Mouse (Mus musculus) layer of hippocampus, adult 9-10 months (tissue): ENCODE results near the gene Ap3b2.
"Not testable (repeated sequence)": the region's sequence is repeated elsewhere in the genome, so short reads cannot be mapped to it uniquely, and the experiment has no call there.

Source experiments
- DNase-seq: peaks from one replicate; pipeline ENCODE4 v3.0.0; 2022; ENCODE audit warnings: low spot score

Ap3b2 gene

DNA sequence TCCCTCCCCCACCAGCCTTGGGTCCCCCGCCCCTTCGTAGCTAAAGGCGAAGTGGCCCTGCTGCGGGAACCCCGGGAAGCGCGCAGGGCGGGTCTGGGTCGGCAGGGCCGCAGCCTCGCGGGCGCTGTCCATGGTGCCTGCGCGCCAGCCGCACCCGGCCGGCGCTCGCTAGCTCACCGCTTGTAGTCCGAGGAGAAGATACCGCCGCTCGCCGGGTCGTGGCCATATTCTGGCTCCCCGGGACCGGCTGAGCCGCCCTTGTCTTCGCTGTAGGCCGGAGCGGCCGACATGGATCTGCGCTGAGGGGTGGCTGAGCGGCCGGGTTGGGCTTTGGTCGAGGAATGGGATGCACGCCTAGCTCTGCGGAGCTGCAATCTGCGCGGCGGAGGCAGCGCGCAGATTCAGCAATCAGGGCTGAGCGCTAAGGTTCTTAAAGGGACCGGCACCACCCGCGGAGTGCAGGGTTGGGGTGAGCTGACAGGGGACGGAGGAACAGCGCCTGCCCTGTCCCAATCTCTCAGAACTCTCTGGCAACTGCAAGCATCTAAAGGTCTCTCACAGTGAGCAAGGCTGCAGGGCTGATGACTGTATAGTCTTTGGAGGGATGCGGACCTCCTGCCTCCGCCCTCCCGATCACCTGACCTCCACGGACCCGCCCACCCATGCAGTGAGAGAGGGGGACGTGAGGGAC is at the start of gene Ap3b2:
Gene Ap3b2 (minus strand): TSS at position 595 of the 691 bp plus-strand sequence.
- DNase-seq: peak; percentile 37

DNA sequence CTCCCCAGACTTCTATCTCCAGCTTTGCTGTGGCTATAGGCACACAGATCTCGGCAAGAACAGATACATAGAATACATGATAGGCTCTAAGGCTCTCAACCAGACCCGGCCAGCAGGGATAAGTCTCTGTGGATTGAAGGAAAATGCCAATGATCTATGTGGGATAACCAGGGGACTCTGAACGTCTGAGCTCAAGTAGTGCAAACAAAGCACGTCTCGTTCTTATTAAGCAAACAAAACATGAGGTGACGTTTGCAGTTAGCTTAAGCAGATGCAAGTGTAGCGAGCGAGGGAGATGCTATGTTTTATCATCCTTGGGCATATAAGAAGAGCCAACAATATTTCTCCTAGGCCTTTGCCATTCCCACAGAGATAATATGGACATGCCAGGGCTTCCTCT is 49.2 kb upstream of the Ap3b2 start:
- no peak for DNase-seq

GRCm38 (mm10) chr7:81541924-81542524 is 48.3 kb upstream of the Ap3b2 start:
- peak; percentile 43 for DNase-seq

DNA sequence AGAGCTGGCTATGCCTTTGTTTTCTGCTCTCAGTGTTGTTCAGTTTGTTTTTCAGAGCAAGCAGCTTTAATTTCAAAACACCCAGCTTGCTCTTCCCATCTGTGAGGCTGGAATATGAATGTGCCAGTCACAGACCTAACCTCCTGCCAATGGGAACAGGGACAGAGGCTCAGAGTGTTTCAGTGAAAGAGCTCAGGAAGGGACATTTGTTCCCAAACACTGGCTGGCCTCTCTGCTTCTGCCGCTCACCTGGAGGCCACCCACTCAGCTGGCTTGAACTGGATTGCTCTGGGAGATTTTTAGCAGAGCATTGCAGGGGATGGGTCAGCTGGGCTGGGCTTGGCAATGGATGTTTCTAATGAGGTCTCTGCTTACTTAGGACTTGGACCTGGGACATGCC is 47.3 kb upstream of the Ap3b2 start:
- no peak for DNase-seq

- no peak for DNase-seq
These were observed 45.8 kb upstream of the Ap3b2 start for GRCm38 (mm10) chr7:81539565-81539964.

DNA sequence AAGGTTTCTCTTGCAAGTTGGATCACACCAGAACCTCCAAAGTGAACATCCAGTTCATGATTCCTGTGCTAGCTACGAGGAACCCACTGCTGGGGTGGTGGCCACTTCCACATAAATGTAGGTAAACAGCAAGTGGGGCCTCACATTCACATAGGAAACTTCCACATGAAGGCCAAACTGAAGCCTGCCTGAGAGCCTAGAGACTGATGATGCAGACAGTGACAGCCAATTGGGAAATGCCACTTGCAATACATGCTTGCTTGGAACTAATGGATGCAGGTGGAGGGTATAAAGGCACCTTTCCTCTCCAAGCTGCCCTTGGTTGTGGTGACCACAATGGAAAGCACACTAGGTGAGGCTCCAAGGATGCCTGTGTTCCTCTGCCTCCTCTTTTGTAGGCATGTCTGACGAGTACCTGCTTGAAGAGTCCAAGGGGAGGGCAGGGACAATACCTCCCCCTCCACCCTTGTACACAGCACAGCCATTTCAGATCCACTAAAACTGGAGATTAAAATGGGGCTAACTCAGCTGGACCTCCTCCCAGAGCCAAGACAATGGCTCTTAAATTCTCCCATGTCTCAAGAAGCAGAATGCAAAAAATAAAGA is 44.4 kb upstream of the Ap3b2 start:
- no peak for DNase-seq

GRCm38 (mm10) chr7:81536478-81536877 is 42.8 kb upstream of the Ap3b2 start:
- DNase-seq: no peak

- no peak for DNase-seq
These were observed 37.7 kb upstream of the Ap3b2 start for GRCm38 (mm10) chr7:81531462-81531861.

GRCm38 (mm10) chr7:81528918-81529317 is 35.2 kb upstream of the Ap3b2 start:
- no peak for DNase-seq

DNA sequence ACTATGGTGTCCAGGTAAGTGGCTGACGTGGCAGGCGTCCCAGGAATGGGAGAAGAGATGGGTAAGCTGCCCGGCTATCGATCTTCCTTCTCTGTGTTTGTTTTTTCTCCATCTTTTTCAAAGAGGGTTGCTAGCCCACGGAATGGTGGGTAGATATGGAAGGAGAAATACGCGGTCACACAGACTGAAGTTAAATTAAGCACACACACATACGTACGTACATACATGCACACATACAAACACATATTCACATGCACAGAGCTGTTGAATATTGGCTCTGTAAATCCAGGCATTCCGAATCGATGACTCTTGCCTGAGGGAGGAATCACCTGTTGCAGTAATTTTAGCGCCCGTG is 29.9 kb upstream of the Ap3b2 start:
- no peak for DNase-seq

- DNase-seq: peak; percentile 65
These were observed 29.4 kb upstream of the Ap3b2 start for GRCm38 (mm10) chr7:81523008-81523662.

GRCm38 (mm10) chr7:81516154-81517030 is 22.7 kb upstream of the Ap3b2 start:
- DNase-seq: no peak

GRCm38 (mm10) chr7:81514906-81515590 is 21.3 kb upstream of the Ap3b2 start:
- DNase-seq: no peak

GRCm38 (mm10) chr7:81501050-81501449 is 7.3 kb upstream of the Ap3b2 start:
- no peak for DNase-seq

DNA sequence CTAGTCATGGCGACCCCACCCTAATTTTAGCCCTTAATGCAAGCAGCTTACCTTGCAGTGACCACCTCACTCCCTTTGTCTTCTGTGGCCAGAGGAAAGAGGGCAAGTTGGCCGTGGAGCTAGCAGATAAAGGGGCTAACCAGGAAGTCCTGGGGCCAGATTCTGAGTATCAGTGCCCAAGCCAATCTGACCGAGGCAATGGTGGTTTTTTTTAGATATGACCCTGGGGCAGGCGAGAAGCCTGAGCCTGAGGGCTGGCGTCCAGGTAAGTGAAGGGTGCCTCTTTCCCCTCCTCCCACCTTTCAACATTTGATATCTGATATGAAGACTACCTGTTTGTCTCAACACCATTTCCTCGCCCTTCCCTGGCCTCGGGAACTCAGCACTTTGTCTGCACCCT is 4.5 kb upstream of the Ap3b2 start, which contains the start of gene BC048679:
Gene BC048679 (minus strand): TSS at position 101 of the 400 bp plus-strand sequence.
- no peak for DNase-seq

- DNase-seq: no peak
These were observed 3.4 kb upstream of the Ap3b2 start for GRCm38 (mm10) chr7:81497171-81497570.

GRCm38 (mm10) chr7:81492628-81493027 is 1.1 kb downstream of the Ap3b2 start:
- no peak for DNase-seq

- DNase-seq: no peak
These were observed 4.1 kb downstream of the Ap3b2 start for GRCm38 (mm10) chr7:81489649-81490048.

- DNase-seq: no peak
These were observed 12.9 kb downstream of the Ap3b2 start for GRCm38 (mm10) chr7:81480800-81481199.

DNA sequence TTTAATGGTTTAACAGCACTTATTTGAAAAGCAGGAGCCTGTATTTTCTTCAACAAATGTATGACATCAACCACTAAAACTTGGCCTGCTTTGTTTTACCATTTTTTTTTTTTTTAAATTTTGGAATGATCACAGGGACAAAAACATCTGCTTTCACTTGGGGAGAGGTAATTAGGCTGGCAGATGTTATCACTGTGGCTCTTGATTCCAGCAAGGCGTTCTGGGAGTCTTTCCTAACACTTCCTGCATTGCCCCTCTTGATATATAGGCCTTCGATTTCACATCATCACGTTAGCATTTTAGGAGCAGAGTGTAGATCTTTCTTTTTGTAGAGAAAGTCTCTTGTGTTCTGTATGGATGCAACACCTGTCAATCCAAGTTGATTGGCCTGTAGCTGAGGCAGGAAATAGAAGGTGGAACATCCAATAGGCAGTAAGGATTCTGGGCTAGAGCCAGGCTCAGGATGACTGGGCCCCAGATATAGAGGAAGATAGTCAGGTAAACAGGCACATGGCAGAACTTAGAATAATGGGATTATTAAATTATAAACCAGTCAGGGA is 14.1 kb downstream of the Ap3b2 start:
- no peak for DNase-seq

- DNase-seq: not testable (repeated sequence)
These were observed 15.5 kb downstream of the Ap3b2 start for GRCm38 (mm10) chr7:81478261-81478660.
